14 mouse cellular contexts compared by ENCODE assay signal in the genomic region with DNA sequence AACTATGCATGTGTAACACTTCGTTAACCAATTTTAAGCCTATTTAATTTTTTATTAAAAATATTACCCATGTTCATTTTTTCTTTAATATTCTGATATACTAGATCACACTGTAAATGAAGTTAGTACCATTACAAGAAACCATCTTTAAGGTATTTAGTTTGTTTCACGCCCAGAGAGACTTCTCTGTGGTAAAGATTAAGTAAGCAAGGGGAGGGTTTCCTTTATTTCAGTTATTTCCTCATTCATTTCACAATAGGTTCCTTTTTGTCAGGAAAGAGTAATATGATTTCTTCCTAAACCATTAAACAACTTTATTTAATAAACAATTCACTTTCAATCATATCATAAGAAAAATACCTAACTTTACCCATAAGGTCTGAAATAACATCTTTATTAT.
A peak's percentile ranks its signal among the peaks of the same experiment; 100 is the strongest.
DNase-seq lines count a peak whose midpoint lies in the region; ATAC-seq lines count a peak whose summit lies in the region.
"Had no signal": no experiment of that assay in that cellular context is flagged by ENCODE, and none has a peak within 500 bp of the region (broad histone marks: within the 10 kb centered on the region; RNA-seq: fewer than 3 reads in every experiment).

No protein-coding gene starts in this region.

- DNase-seq in 416B (ENCODE audit: low read depth): peak; percentile 16
- no peak for DNase-seq in embryo, embryonic 11 days
- DNase-seq in frontal cortex, postnatal 25 days (ENCODE audit: low spot score in 2 of 2): no peak
- DNase-seq: adrenal gland, adult 8-10 months; adrenal gland, postnatal 14 days; adrenal gland, postnatal 36 days; cerebellum, adult 11-12 months; cerebellum, adult 2 months; cerebellum, adult 9-10 months; cerebellum, postnatal 25 days had no signal

- ATAC-seq in megakaryocyte, adult 5-6 weeks (ENCODE audit: poor library complexity, severe bottlenecking): peak; percentile 91
- ATAC-seq in neutrophil, adult 5-6 weeks (ENCODE audit: extremely low read depth, insufficient number of reproducible peaks, low FRiP score, poor library complexity, severe bottlenecking): 0 out of 2 replicates have a peak, but pooled peaks have one; percentile 23
- ATAC-seq: forebrain, embryonic 14.5 days; forebrain, embryonic 16.5 days had no signal
